Mouse (Mus musculus) kidney, adult 2 months (tissue): ENCODE data around the gene Ccdc24. TPM values are rescaled to one million over a fixed set of nuclear protein-coding genes. Genes with fewer than 3 reads are reported as not detected.
A peak's percentile ranks its signal among the peaks of the same experiment; 100 is the strongest.

Source experiments
- DNase-seq: peaks from one replicate; pipeline ENCODE4 v3.0.0; 2021
- H3K27ac ChIP-seq: fragments of 200-500 bp; 2 replicates; pipeline ENCODE4 v1.5.1; 2012; ENCODE audit warnings: low read depth, low read length, control low read depth, inconsistent platforms; ENCODE audit not compliant: insufficient read depth
- H3K27me3 ChIP-seq: fragments of 200-500 bp; replicated peaks from 2 replicates; pipeline ENCODE4 v1.6.1; 2012; ENCODE audit warnings: mild to moderate bottlenecking, moderate library complexity, low read length, inconsistent platforms; ENCODE audit not compliant: control insufficient read depth, insufficient read depth
- H3K36me3 ChIP-seq: fragments of 200-500 bp; 2 replicates; pipeline ENCODE4 v1.6.1; 2012; ENCODE audit warnings: mild to moderate bottlenecking, moderate library complexity, low read length, inconsistent platforms; ENCODE audit not compliant: control insufficient read depth, insufficient read depth
- H3K4me1 ChIP-seq: fragments of 200-500 bp; 2 replicates; pipeline ENCODE4 v1.6.1; 2011; ENCODE audit warnings: low read length; ENCODE audit not compliant: control insufficient read depth, insufficient read depth
- H3K4me3 ChIP-seq: fragments of 200-500 bp; 2 replicates; pipeline ENCODE4 v1.5.1; 2011; ENCODE audit warnings: mild to moderate bottlenecking, low read depth, low read length, control low read depth; ENCODE audit not compliant: insufficient read depth
- CTCF ChIP-seq: fragments of 200-500 bp; conservative IDR thresholded peaks from 2 replicates; pipeline ENCODE4 v1.5.1; 2011; ENCODE audit warnings: low read depth, mild to moderate bottlenecking, control low read depth, low read length, moderate library complexity, mixed read lengths; ENCODE audit not compliant: insufficient read depth, insufficient read length
- POLR2A ChIP-seq: fragments of 200-500 bp; IDR thresholded peaks from one replicate; pipeline ENCODE4 v1.6.1; 2011; ENCODE audit warnings: low read depth, low read length, control low read depth
- WGBS: fragments of 180-500 bp; shearing (Covaris S2); methylation state at CpG from one replicate; pipeline ENCODE4 v1.1.7; 2018; 5-methylcytosine and 5-hydroxymethylcytosine counted together
- polyA plus RNA-seq: library from polyadenylated mRNA; depleted of rRNA; stranded (reverse); fragments of >200 nt; gene quantifications from 2 replicates; pipeline ENCODE4 v1.2.3, GENCODE M21; 2012; rRNA removed

Ccdc24 gene
- 2.9 and 3.3 TPM in 2 replicates for polyA plus RNA-seq

DNA sequence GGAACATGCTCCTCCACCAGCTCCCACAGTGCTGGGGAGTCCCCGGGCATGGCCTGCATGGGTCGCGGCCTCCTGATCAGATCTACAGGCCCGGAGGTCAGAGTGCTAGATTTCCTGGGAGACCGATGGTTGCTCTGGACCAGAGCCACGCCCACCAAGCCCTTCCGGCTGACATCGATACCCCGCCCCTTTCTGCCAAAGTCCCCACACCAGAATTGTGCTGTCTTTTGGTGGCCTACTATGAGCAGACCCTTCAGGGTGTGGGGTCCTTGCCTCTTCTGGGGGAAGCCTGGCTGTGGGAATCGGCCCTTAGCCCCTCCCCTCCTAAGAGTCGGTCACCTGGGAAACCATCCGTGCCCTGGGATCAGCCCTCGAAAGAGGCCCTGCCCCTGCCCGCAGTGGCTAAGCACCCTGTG lies at the start of gene Ccdc24:
TSS of gene Ccdc24 (minus strand) at position 87 of the 416 bp plus-strand sequence.
- Histone ChIP-seq H3K27ac (no peak within 1 kb of the TSS), H3K36me3 (no peaks in the 10 kb centered on the region), H3K4me1 (no peaks in the 10 kb centered on the region), H3K27me3 (no peaks in the 10 kb centered on the region), H3K4me3 (peak within 1 kb of the TSS; percentile 42)
- 11% methylated on average over 14 of the region's 14 CpGs for WGBS
- DNase-seq: peak; percentile 40
- TF ChIP-seq POLR2A (no peak), CTCF (no peak)

DNA sequence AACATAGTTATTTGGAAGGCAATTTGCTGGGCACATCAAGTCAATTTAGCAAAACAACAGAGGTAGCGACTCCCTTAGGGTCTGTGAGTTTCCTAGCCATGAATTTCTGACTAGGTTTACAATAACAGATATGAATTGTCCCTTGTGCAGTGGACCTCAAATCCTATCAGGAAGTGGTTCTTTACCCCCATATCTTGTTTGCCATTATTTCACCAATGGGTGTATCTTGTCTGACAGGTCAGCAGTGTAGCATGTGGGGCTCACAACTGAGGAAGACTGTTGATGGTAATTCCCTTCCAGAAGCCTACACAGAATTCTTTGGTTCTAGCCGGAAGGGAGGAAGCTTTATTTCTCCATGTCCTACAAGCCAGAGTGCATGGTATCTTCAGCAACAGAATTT lies 49.0 kb upstream of the Ccdc24 start:
- H3K4me1 ChIP-seq: no peaks in the 10 kb centered on the region; the same call in 1 of the 2 replicates
- H3K36me3 ChIP-seq: no peaks in the 10 kb centered on the region
- TF ChIP-seq POLR2A (no peak), CTCF (no peak)
- DNase-seq: no peak
- H3K4me3 ChIP-seq: no peak overlapping the region
- WGBS: 89% methylated on average over 2 of the region's 2 CpGs
- H3K27me3 ChIP-seq: no peaks in the 10 kb centered on the region
- no peak overlapping the region for H3K27ac ChIP-seq

DNA sequence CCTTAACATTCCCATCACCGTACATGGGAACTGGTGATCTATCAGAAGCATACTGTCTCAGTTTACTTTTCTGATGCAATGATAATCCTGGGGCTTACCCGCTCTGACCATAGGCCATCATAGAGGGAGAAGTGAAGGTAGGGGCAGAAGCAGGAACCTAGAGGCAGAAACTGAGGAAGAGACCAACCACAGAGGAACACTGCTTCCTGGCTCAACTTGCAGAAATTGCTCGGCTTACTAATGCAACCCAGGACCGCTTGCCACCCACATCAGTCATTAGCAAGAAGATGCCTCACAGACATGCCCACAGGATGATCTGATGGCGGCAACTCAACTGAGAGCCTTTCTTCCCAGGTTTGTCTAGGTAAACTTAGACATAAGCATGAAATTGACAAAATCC lies 46.4 kb upstream of the Ccdc24 start:
- 88% methylated on average over 5 of the region's 5 CpGs for WGBS
- no peaks in the 10 kb centered on the region for H3K27me3 ChIP-seq
- peaks cover under 1% of the 10 kb centered on the region; the same call in 1 of the 2 replicates for H3K4me1 ChIP-seq
- no peak for DNase-seq
- TF ChIP-seq POLR2A: no peak
- no peak for TF ChIP-seq CTCF
- H3K4me3 ChIP-seq: no peak overlapping the region
- H3K36me3 ChIP-seq: no peaks in the 10 kb centered on the region
- no peak overlapping the region for H3K27ac ChIP-seq

DNA sequence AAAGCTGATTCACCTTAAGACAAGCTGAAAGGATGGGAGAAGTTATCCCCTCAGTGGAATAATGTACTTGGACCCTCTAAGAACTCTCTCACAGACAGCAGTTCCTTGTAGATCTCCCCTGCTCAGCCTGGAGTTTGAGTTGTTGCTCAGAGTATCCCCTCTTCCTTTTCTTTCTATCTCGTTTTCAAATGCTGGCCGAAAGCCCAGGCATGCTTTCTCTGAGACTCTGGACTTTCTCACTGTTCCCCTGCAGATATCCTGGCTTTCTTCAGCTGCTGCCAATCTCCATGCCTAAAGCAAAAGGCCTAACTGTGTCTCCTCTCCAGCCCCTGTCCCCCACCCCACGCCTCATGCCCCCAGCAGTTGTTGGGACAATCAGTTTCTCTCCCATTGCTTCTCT lies 45.9 kb upstream of the Ccdc24 start:
- 32% methylated on average over 3 of the region's 3 CpGs for WGBS
- Histone ChIP-seq H3K27me3 (no peaks in the 10 kb centered on the region), H3K36me3 (no peaks in the 10 kb centered on the region), H3K4me1 (peaks cover 5% of the 10 kb centered on the region; the same call in 1 of the 2 replicates), H3K27ac (no peak overlapping the region), H3K4me3 (no peak overlapping the region)
- no peak for TF ChIP-seq POLR2A
- no peak for TF ChIP-seq CTCF
- peak; percentile 54 for DNase-seq

DNA sequence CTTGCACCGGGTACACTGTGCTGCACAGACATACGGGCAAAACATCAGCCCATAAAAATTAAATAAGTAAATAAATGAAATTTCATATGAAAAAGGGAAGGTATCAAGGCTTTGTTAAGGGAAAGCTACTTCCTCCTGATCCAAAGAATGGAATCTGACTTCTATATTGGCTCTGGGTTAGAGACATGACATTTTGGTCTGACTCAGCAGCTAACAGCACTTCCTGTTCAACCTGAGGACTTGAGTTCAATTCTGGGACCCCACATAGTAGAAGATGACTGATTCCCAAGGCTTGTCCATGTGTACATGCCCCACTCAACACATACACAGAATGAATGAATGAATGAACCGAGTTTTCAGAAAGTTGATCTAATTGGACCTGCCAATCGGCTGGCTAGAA lies 45.5 kb upstream of the Ccdc24 start:
- WGBS: 81% methylated on average over 4 of the region's 4 CpGs

DNA sequence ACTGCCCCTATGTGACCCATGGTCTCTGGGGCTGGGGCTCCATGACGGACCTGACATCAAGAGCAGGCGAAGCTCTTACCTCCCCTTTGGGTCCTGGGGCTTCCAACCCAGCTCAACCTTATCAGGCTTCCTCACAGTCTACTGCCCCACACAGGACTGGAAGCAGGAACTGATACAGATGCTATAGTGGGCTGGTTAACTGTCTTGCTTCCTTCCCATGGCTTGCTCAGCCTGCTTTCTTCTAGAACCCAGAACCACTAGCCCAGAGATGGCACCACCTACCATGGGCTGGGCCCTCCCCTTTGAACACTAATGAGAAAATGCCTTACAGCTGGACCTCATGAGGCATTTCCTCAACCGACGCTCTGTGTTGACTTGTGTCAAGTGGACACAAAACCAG lies 45.0 kb upstream of the Ccdc24 start:
- Histone ChIP-seq H3K27ac (no peak overlapping the region), H3K27me3 (no peaks in the 10 kb centered on the region), H3K36me3 (no peaks in the 10 kb centered on the region), H3K4me3 (no peak overlapping the region), H3K4me1 (peaks cover 5% of the 10 kb centered on the region; the same call in 1 of the 2 replicates)
- WGBS: 81% methylated on average over 4 of the region's 4 CpGs
- TF ChIP-seq CTCF (no peak), POLR2A (no peak)
- no peak for DNase-seq

More for the DNA sequence above, 45.5 kb upstream of the Ccdc24 start:
- H3K27ac ChIP-seq: no peak overlapping the region
- TF ChIP-seq CTCF: no peak
- TF ChIP-seq POLR2A: no peak
- DNase-seq: no peak
- no peak overlapping the region for H3K4me3 ChIP-seq
- H3K4me1 ChIP-seq: peaks cover 5% of the 10 kb centered on the region; the same call in 1 of the 2 replicates
- no peaks in the 10 kb centered on the region for H3K36me3 ChIP-seq
- no peaks in the 10 kb centered on the region for H3K27me3 ChIP-seq

DNA sequence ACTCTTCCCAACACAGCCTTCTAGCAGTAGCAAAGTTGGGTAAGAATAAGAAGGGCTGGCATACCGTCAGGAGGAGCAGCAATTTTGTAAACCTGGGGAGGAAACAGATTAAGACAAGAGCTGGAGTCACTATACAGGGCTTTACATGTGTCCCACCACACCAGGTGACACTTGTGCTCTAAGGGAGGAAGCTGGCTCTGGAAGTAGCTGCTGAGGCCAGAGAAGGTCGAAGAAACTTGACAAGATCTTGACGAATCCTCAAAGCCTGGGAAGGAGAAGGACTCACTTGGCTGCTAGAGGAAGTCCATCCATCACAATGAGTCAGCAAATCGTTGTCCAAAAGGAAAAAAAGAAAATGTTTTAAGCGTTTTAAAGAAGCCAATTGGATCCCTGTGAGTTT lies 44.0 kb upstream of the Ccdc24 start:
- Histone ChIP-seq H3K4me3 (no peak overlapping the region), H3K36me3 (0 out of 2 replicates have a peak, but pooled peaks cover 2% of the 10 kb centered on the region), H3K4me1 (peaks cover 5% of the 10 kb centered on the region; the same call in 1 of the 2 replicates), H3K27ac (no peak overlapping the region), H3K27me3 (no peaks in the 10 kb centered on the region)
- no peak for DNase-seq
- TF ChIP-seq CTCF (no peak), POLR2A (no peak)
- WGBS: 49% methylated on average over 5 of the region's 5 CpGs
